Mouse (Mus musculus): ENCODE measurements around the gene Gm11238. TPM values are rescaled to one million over a fixed set of nuclear protein-coding genes. Genes with fewer than 3 reads are reported as not detected.
"Not testable (repeated sequence)": the region's sequence is repeated elsewhere in the genome, so short reads cannot be mapped to it uniquely, and the experiment has no call there.

Gene Gm11238
- not detected in 2 replicates for polyA plus RNA-seq (2015; fragmentation: Nextera tagmentation; extraction: Ambion mirVana)

DNA sequence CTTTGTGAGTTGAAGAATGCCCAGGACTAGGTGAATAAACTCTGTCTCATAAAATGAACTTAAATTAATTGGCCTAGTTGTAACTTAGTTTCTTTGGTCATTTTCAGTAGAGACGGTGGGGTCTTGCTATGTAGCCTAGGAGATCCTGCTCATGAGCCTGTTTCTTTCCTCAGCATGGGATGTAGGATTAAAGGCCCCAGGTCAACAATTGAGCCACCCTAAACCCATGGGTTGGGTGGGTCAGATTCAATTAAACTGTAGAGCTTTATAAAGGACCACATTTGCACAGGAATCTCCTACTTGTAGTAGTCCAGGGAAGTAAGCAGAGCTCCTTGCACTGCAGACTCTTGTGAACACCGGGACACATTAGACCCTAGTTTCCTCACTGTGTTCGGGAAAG lies at the start of gene Gm11238:
Gene Gm11238, plus strand, starts transcription at position 301 of the 400 bp plus-strand sequence.
- not testable (repeated sequence) for H3K4me2 ChIP-seq (replicated peaks; ENCODE audit: low read depth); H3K9me3 ChIP-seq (ENCODE audit: control insufficient read depth); H3K27ac ChIP-seq (ENCODE audit: low read depth, low read length); H3K27me3 ChIP-seq (replicated peaks; ENCODE audit: control insufficient read depth, insufficient read depth, low read length); H3K4me1 ChIP-seq (replicated peaks; ENCODE audit: control insufficient read depth, insufficient read depth, low read length); H3K9ac ChIP-seq (ENCODE audit: low read depth, low read length); H3K4me3 ChIP-seq (ENCODE audit: low read depth, low read length); H3K36me3 ChIP-seq (ENCODE audit: control insufficient read depth, insufficient read depth); ATAC-seq
- WGBS: no CpG with 5 or more reads among the region's 3 CpGs

- Histone ChIP-seq H3K9ac (ENCODE audit: low read depth, low read length) (no peak overlapping the region), H3K27me3 (replicated peaks; ENCODE audit: control insufficient read depth, insufficient read depth, low read length) (no peaks in the 10 kb centered on the region), H3K4me1 (replicated peaks; ENCODE audit: control insufficient read depth, insufficient read depth, low read length) (no peaks in the 10 kb centered on the region), H3K4me2 (replicated peaks; ENCODE audit: low read depth) (no peak overlapping the region), H3K9me3 (ENCODE audit: control insufficient read depth) (no peaks in the 10 kb centered on the region), H3K4me3 (ENCODE audit: low read depth, low read length) (no peak overlapping the region), H3K27ac (ENCODE audit: low read depth, low read length) (no peak overlapping the region), H3K36me3 (ENCODE audit: control insufficient read depth, insufficient read depth) (no peaks in the 10 kb centered on the region)
- no peak for ATAC-seq
- 8% methylated on average over 3 of the region's 3 CpGs for WGBS
- TF ChIP-seq CTCF (IDR thresholded peaks at IDR 0.05; ENCODE audit: low read depth): peak; percentile 74
These were observed 8.4 kb upstream of the Gm11238 start for GRCm38 (mm10) chr4:73599248-73599647.

DNA sequence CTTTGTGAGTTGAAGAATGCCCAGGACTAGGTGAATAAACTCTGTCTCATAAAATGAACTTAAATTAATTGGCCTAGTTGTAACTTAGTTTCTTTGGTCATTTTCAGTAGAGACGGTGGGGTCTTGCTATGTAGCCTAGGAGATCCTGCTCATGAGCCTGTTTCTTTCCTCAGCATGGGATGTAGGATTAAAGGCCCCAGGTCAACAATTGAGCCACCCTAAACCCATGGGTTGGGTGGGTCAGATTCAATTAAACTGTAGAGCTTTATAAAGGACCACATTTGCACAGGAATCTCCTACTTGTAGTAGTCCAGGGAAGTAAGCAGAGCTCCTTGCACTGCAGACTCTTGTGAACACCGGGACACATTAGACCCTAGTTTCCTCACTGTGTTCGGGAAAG lies 15.0 kb downstream of the Gm11238 start, which contains the start of gene Gm11237:
Gene Gm11237, plus strand, starts transcription at position 301 of the 400 bp plus-strand sequence.
- WGBS: no CpG with 5 or more reads among the region's 3 CpGs
- not testable (repeated sequence) for H3K27me3 ChIP-seq (replicated peaks; ENCODE audit: control insufficient read depth, insufficient read depth, low read length); H3K9me3 ChIP-seq (ENCODE audit: control insufficient read depth); H3K27ac ChIP-seq (ENCODE audit: low read depth, low read length); H3K36me3 ChIP-seq (ENCODE audit: control insufficient read depth, insufficient read depth); H3K4me3 ChIP-seq (ENCODE audit: low read depth, low read length); H3K4me1 ChIP-seq (replicated peaks; ENCODE audit: control insufficient read depth, insufficient read depth, low read length); H3K4me2 ChIP-seq (replicated peaks; ENCODE audit: low read depth); H3K9ac ChIP-seq (ENCODE audit: low read depth, low read length); ATAC-seq

DNA sequence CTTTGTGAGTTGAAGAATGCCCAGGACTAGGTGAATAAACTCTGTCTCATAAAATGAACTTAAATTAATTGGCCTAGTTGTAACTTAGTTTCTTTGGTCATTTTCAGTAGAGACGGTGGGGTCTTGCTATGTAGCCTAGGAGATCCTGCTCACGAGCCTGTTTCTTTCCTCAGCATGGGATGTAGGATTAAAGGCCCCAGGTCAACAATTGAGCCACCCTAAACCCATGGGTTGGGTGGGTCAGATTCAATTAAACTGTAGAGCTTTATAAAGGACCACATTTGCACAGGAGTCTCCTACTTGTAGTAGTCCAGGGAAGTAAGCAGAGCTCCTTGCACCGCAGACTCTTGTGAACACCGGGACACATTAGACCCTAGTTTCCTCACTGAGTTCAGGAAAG lies 30.1 kb downstream of the Gm11238 start, which contains the start of gene Gm11236:
Gene Gm11236, plus strand, starts transcription at position 301 of the 400 bp plus-strand sequence.
- not testable (repeated sequence) for H3K4me3 ChIP-seq (ENCODE audit: low read depth, low read length); ATAC-seq; H3K27me3 ChIP-seq (replicated peaks; ENCODE audit: control insufficient read depth, insufficient read depth, low read length); H3K9ac ChIP-seq (ENCODE audit: low read depth, low read length); H3K4me2 ChIP-seq (replicated peaks; ENCODE audit: low read depth); H3K36me3 ChIP-seq (ENCODE audit: control insufficient read depth, insufficient read depth); H3K4me1 ChIP-seq (replicated peaks; ENCODE audit: control insufficient read depth, insufficient read depth, low read length); H3K27ac ChIP-seq (ENCODE audit: low read depth, low read length); H3K9me3 ChIP-seq (ENCODE audit: control insufficient read depth)
- no CpG with 5 or more reads among the region's 4 CpGs for WGBS

DNA sequence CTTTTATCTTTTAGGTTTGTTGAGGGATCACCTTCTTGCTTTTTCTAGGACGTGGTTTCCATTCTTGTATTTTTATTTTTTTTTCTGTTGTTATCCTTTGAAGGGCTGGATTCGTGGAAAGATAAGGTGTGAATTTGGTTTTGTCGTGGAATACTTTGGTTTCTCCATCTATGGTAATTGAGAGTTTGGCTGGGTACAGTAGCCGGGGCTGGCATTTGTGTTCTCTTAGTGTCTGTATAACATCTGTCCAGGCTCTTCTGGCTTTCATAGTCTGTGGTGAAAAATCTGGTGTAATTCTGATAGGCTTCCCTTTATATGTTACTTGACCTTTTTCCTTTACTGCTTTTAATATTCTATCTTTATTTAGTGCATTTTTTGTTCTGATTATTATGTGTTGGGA lies 54.2 kb downstream of the Gm11238 start:
- ATAC-seq; H3K9me3 ChIP-seq (ENCODE audit: control insufficient read depth); H3K36me3 ChIP-seq (ENCODE audit: control insufficient read depth, insufficient read depth); H3K4me2 ChIP-seq (replicated peaks; ENCODE audit: low read depth); H3K27ac ChIP-seq (ENCODE audit: low read depth, low read length); H3K9ac ChIP-seq (ENCODE audit: low read depth, low read length); H3K27me3 ChIP-seq (replicated peaks; ENCODE audit: control insufficient read depth, insufficient read depth, low read length); H3K4me3 ChIP-seq (ENCODE audit: low read depth, low read length); H3K4me1 ChIP-seq (replicated peaks; ENCODE audit: control insufficient read depth, insufficient read depth, low read length): not testable (repeated sequence)
- WGBS: 80% methylated on average over 4 of the region's 4 CpGs

GRCm38 (mm10) chr4:73668054-73668453 lies 60.4 kb downstream of the Gm11238 start, which contains the start of gene Gm11239:
Gene Gm11239, plus strand, starts transcription at chr4:73668354.
- not testable (repeated sequence) for H3K9me3 ChIP-seq (ENCODE audit: control insufficient read depth); H3K27me3 ChIP-seq (replicated peaks; ENCODE audit: control insufficient read depth, insufficient read depth, low read length); H3K4me1 ChIP-seq (replicated peaks; ENCODE audit: control insufficient read depth, insufficient read depth, low read length); H3K4me2 ChIP-seq (replicated peaks; ENCODE audit: low read depth); H3K36me3 ChIP-seq (ENCODE audit: control insufficient read depth, insufficient read depth); ATAC-seq; H3K9ac ChIP-seq (ENCODE audit: low read depth, low read length); H3K27ac ChIP-seq (ENCODE audit: low read depth, low read length); H3K4me3 ChIP-seq (ENCODE audit: low read depth, low read length)
- no CpG with 5 or more reads among the region's 4 CpGs for WGBS

- ATAC-seq; H3K9ac ChIP-seq (ENCODE audit: low read depth, low read length); H3K4me1 ChIP-seq (replicated peaks; ENCODE audit: control insufficient read depth, insufficient read depth, low read length); H3K9me3 ChIP-seq (ENCODE audit: control insufficient read depth); H3K27me3 ChIP-seq (replicated peaks; ENCODE audit: control insufficient read depth, insufficient read depth, low read length); H3K36me3 ChIP-seq (ENCODE audit: control insufficient read depth, insufficient read depth); H3K4me3 ChIP-seq (ENCODE audit: low read depth, low read length); H3K27ac ChIP-seq (ENCODE audit: low read depth, low read length); H3K4me2 ChIP-seq (replicated peaks; ENCODE audit: low read depth): not testable (repeated sequence)
- no CpG with 5 or more reads among the region's 4 CpGs for WGBS
These were observed 75.5 kb downstream of the Gm11238 start, which contains the start of gene Gm428 for GRCm38 (mm10) chr4:73683216-73683615. Gene Gm428, plus strand, starts transcription at chr4:73683516.

Other genes with a start within 250 kb of the Gm11238 start
- gene Gm11487, start 202.8 kb upstream of the Gm11238 start, polyA plus RNA-seq (2015; fragmentation: Nextera tagmentation; extraction: Ambion mirVana): not detected in 2 replicates
- not detected in 2 replicates for gene Gm11237, start 15.1 kb downstream of the Gm11238 start, polyA plus RNA-seq (2015; fragmentation: Nextera tagmentation; extraction: Ambion mirVana)
- gene Gm11236, start 30.2 kb downstream of the Gm11238 start, polyA plus RNA-seq (2015; fragmentation: Nextera tagmentation; extraction: Ambion mirVana): not detected in 2 replicates
- not detected in 2 replicates for gene Gm11239, start 60.5 kb downstream of the Gm11238 start, polyA plus RNA-seq (2015; fragmentation: Nextera tagmentation; extraction: Ambion mirVana)
- not detected in 2 replicates for gene Gm428, start 75.6 kb downstream of the Gm11238 start, polyA plus RNA-seq (2015; fragmentation: Nextera tagmentation; extraction: Ambion mirVana)
- gene Rasef, start 183.1 kb downstream of the Gm11238 start, polyA plus RNA-seq (2015; fragmentation: Nextera tagmentation; extraction: Ambion mirVana): 2.4 and 2.8 TPM in 2 replicates